Mouse (Mus musculus) neural tube, postnatal 0 days (tissue): Measurements from ENCODE around the gene Olfr731. TPM values are rescaled to one million over a fixed set of nuclear protein-coding genes. Genes with fewer than 3 reads are reported as not detected.

ENCODE experiments used
- polyA plus RNA-seq: library from polyadenylated mRNA; unstranded; fragments of >200 nt; fragmentation: Nextera tagmentation; extraction: Ambion mirVana; gene quantifications from 2 replicates; pipeline ENCODE4 v1.2.1, GENCODE M21; 2015

Gene Olfr731
- not detected in 2 replicates for polyA plus RNA-seq

GRCm38 (mm10) chr14:50241766-50242165 is at the start of gene Olfr731:
TSS of gene Olfr731 (minus strand) at chr14:50241866.

GRCm38 (mm10) chr14:50284106-50284505 is 42.4 kb upstream of the Olfr731 start, which contains the start of gene Olfr732:
TSS of gene Olfr732 (minus strand) at chr14:50284206.

GRCm38 (mm10) chr14:50188098-50188497 is 53.6 kb downstream of the Olfr731 start, which contains the start of gene Olfr730:
TSS of gene Olfr730 (minus strand) at chr14:50188198.

Other genes starting within 250 kb of the Olfr731 start
- gene Olfr725, start 201.5 kb downstream of the Olfr731 start, polyA plus RNA-seq = not detected in 2 replicates
- gene Olfr726, start 150.9 kb downstream of the Olfr731 start, polyA plus RNA-seq = not detected in 2 replicates
- gene Olfr727, start 118.7 kb downstream of the Olfr731 start, polyA plus RNA-seq = not detected in 2 replicates
- gene Olfr728, start 99.2 kb downstream of the Olfr731 start, polyA plus RNA-seq = not detected in 2 replicates
- gene Olfr729, start 89.0 kb downstream of the Olfr731 start, polyA plus RNA-seq = not detected in 2 replicates
- not detected in 2 replicates for gene Olfr730, start 53.7 kb downstream of the Olfr731 start, polyA plus RNA-seq
- gene Olfr732, start 42.3 kb upstream of the Olfr731 start, polyA plus RNA-seq = not detected in 2 replicates
- gene Olfr733, start 59.7 kb upstream of the Olfr731 start, polyA plus RNA-seq = not detected in 2 replicates
- gene Olfr734, start 84.9 kb upstream of the Olfr731 start, polyA plus RNA-seq = not detected in 2 replicates
- not detected in 2 replicates for gene Olfr735, start 107.0 kb upstream of the Olfr731 start, polyA plus RNA-seq
- not detected in 2 replicates for gene Tlr11, start 116.0 kb upstream of the Olfr731 start, polyA plus RNA-seq
- not detected in 2 replicates for gene Olfr736, start 139.3 kb upstream of the Olfr731 start, polyA plus RNA-seq
- not detected in 2 replicates for gene Olfr738, start 165.7 kb upstream of the Olfr731 start, polyA plus RNA-seq
- gene Olfr739, start 176.8 kb upstream of the Olfr731 start, polyA plus RNA-seq = not detected in 2 replicates
- not detected in 2 replicates for gene Olfr740, start 203.7 kb upstream of the Olfr731 start, polyA plus RNA-seq
- not detected in 2 replicates for gene Olfr741, start 230.9 kb upstream of the Olfr731 start, polyA plus RNA-seq